17 mouse cellular contexts compared by ENCODE assay signal in the genomic region with DNA sequence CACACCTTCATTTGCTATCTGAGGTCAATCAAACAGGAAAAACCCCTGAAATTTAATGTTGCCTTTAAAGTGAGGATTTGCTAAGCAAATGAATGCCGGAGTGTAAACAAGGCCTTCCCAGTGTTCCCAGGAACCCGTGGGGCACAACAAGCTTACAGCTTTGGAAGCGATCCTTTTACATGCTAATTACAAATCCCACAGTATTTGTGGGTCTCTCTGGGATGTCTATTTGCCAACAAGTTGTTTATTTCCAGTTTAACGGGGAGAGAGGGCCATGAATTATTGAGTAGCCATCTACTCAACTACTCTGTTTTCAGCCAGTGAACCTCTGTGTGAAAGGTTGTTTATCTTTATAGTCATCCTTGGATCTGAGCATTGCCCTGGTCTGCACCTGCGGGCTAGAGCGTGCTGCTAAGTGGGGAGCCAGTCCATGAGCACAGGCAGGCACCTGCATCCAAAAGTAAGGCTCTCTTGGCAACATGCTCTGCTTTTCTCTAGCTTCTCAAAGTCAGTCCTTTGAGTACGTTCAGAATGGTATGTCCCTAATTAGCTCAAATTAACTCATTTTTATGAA. TPM values are rescaled to one million over a fixed set of nuclear protein-coding genes. Genes with fewer than 3 reads are reported as not detected.
DNase-seq lines count a peak whose midpoint lies in the region; ATAC-seq and TF ChIP-seq lines count a peak whose summit lies in the region.
"Had no signal": no experiment of that assay in that cellular context is flagged by ENCODE, and none has a peak within 500 bp of the region (broad histone marks: within the 10 kb centered on the region; RNA-seq: fewer than 3 reads in every experiment).

No protein-coding gene starts in this region.

- H3K9me3 ChIP-seq in limb, embryonic 12.5 days = no peaks in the 10 kb centered on the region
- no peaks in the 10 kb centered on the region for H3K9me3 ChIP-seq in limb, embryonic 10.5 days (replicated peaks)
- H3K9me3 ChIP-seq in forebrain, postnatal 0 days (ENCODE audit: low read length) = no peaks in the 10 kb centered on the region
- no peaks in the 10 kb centered on the region for H3K9me3 ChIP-seq in neural tube, embryonic 15.5 days (replicated peaks)
- H3K9me3 ChIP-seq: embryonic facial prominence, embryonic 13.5 days; limb, embryonic 15.5 days; stomach, embryonic 15.5 days had no signal

- H3K9ac ChIP-seq in limb, embryonic 12.5 days (replicated peaks) = no peak overlapping the region
- H3K9ac ChIP-seq in forebrain, postnatal 0 days = no peak overlapping the region
- no peak overlapping the region for H3K9ac ChIP-seq in neural tube, embryonic 15.5 days (replicated peaks)
- H3K9ac ChIP-seq: embryonic facial prominence, embryonic 13.5 days; limb, embryonic 15.5 days; stomach, embryonic 15.5 days had no signal

- H3K27ac ChIP-seq in limb, embryonic 12.5 days = peak overlapping the region; percentile 76; the same call in 1 of the 2 replicates
- H3K27ac ChIP-seq in limb, embryonic 10.5 days = no peak overlapping the region
- H3K27ac ChIP-seq in forebrain, postnatal 0 days (ENCODE audit: low read depth, low read length) = no peak overlapping the region
- no peak overlapping the region for H3K27ac ChIP-seq in neural tube, embryonic 15.5 days (replicated peaks)
- H3K27ac ChIP-seq: limb, embryonic 15.5 days had no signal

- H3K27me3 ChIP-seq in limb, embryonic 12.5 days = no peaks in the 10 kb centered on the region
- H3K27me3 ChIP-seq in limb, embryonic 10.5 days (ENCODE audit: low read depth, poor library complexity, severe bottlenecking) = no peaks in the 10 kb centered on the region
- no peaks in the 10 kb centered on the region for H3K27me3 ChIP-seq in forebrain, postnatal 0 days (ENCODE audit: insufficient read depth, low read length)
- H3K27me3 ChIP-seq in neural tube, embryonic 15.5 days (replicated peaks) = no peaks in the 10 kb centered on the region
- H3K27me3 ChIP-seq: embryonic facial prominence, embryonic 13.5 days; limb, embryonic 15.5 days; stomach, embryonic 15.5 days had no signal

- peaks cover 40% of the 10 kb centered on the region for H3K4me1 ChIP-seq in limb, embryonic 12.5 days (replicated peaks)
- H3K4me1 ChIP-seq in limb, embryonic 10.5 days = peaks cover 24% of the 10 kb centered on the region
- H3K4me1 ChIP-seq in forebrain, postnatal 0 days (ENCODE audit: insufficient read depth) = no peaks in the 10 kb centered on the region
- H3K4me1 ChIP-seq in neural tube, embryonic 15.5 days = peaks cover 30% of the 10 kb centered on the region

- no peak overlapping the region for H3K4me2 ChIP-seq in limb, embryonic 12.5 days
- H3K4me2 ChIP-seq in forebrain, postnatal 0 days (ENCODE audit: low read depth) = no peak overlapping the region
- no peak overlapping the region for H3K4me2 ChIP-seq in neural tube, embryonic 15.5 days
- H3K4me2 ChIP-seq: embryonic facial prominence, embryonic 13.5 days; limb, embryonic 15.5 days; stomach, embryonic 15.5 days had no signal

- ATAC-seq in limb, embryonic 12.5 days (ENCODE audit: insufficient number of reproducible peaks, insufficient read depth, low FRiP score, low TSS enrichment, low read depth) = no peak
- ATAC-seq in forebrain, postnatal 0 days = peak; percentile 17; the same call in 1 of the 2 replicates
- peak; percentile 66 for ATAC-seq in neural tube, embryonic 15.5 days (ENCODE audit: low FRiP score)
- ATAC-seq: lung, postnatal 0 days had no signal

- TF ChIP-seq CTCF in forebrain, postnatal 0 days (IDR thresholded peaks at IDR 0.05; ENCODE audit: low read depth) = no peak

- H3K36me3 ChIP-seq in limb, embryonic 12.5 days = no peaks in the 10 kb centered on the region
- no peaks in the 10 kb centered on the region for H3K36me3 ChIP-seq in limb, embryonic 10.5 days
- H3K36me3 ChIP-seq in forebrain, postnatal 0 days (ENCODE audit: insufficient read depth) = no peaks in the 10 kb centered on the region
- H3K36me3 ChIP-seq in neural tube, embryonic 15.5 days = no peaks in the 10 kb centered on the region
- H3K36me3 ChIP-seq: embryonic facial prominence, embryonic 13.5 days; limb, embryonic 15.5 days; stomach, embryonic 15.5 days had no signal

- 26% methylated on average over 7 of the region's 7 CpGs for WGBS in limb, embryonic 12.5 days
- 34% methylated on average over 7 of the region's 7 CpGs for WGBS in limb, embryonic 10.5 days
- WGBS in forebrain, postnatal 0 days = 15% methylated on average over 7 of the region's 7 CpGs
- WGBS in neural tube, embryonic 15.5 days = 20% methylated on average over 7 of the region's 7 CpGs

- DNase-seq in limb, embryonic 10.5 days (ENCODE audit: low spot score) = no peak
- peak; percentile 72 for DNase-seq in R1 (ENCODE audit: low read depth, low spot score)
- peak; percentile 43 for DNase-seq in forebrain, postnatal 0 days
- no peak for DNase-seq in right cerebral cortex, postnatal 25 days
- no peak for DNase-seq in right cerebral cortex, adult 2 months (ENCODE audit: low spot score in 2 of 2)
- DNase-seq: cerebellum, adult 9-10 months; heart, postnatal 14 days; kidney, adult 8-10 months; layer of hippocampus, postnatal 36 days; right cerebral cortex, adult 18-20 months had no signal

- H3K4me3 ChIP-seq in limb, embryonic 12.5 days (replicated peaks) = no peak overlapping the region
- H3K4me3 ChIP-seq in limb, embryonic 10.5 days = no peak overlapping the region
- no peak overlapping the region for H3K4me3 ChIP-seq in forebrain, postnatal 0 days (ENCODE audit: low read depth, low read length)
- no peak overlapping the region for H3K4me3 ChIP-seq in neural tube, embryonic 15.5 days (replicated peaks)
- H3K4me3 ChIP-seq: embryonic facial prominence, embryonic 13.5 days; limb, embryonic 15.5 days; myocyte; stomach, embryonic 15.5 days had no signal

RNA-seq across cellular contexts. Expression of a gene that starts 29.8 kb away (rescaled TPM):
- 23.5 and 28.2 TPM in 2 replicates for polyA plus RNA-seq in limb, embryonic 12.5 days (2016; fragmentation: Nextera tagmentation; extraction: Ambion mirVana)
- 13.2 and 22.9 TPM in 2 replicates for polyA plus RNA-seq in limb, embryonic 10.5 days (2016; fragmentation: Nextera tagmentation; extraction: Ambion mirVana)
- 29.8 and 40.5 TPM in 2 replicates for total RNA-seq in forebrain, postnatal 0 days (2014; rRNA removed)
- polyA plus RNA-seq in forebrain, postnatal 0 days (2015; fragmentation: Nextera tagmentation; extraction: Ambion mirVana) = 9.3 and 16.3 TPM in 2 replicates
- 18.6 and 21.0 TPM in 2 replicates for polyA plus RNA-seq in neural tube, embryonic 15.5 days (2015; fragmentation: Nextera tagmentation; extraction: Ambion mirVana)

Comparison
In these comparisons a context has a peak if more than half of its experiments do, and no peak if none do; other contexts are left out.
1. DNase-seq: peak in R1 (single experiment) and forebrain, postnatal 0 days (single experiment); none in limb, embryonic 10.5 days (single experiment), right cerebral cortex, postnatal 25 days (single experiment) and right cerebral cortex, adult 2 months (0 of 2).